Mouse (Mus musculus) ZHBTc4 (cell line): ENCODE measurements around the gene Ddx6.
A peak's percentile ranks its signal among the peaks of the same experiment; 100 is the strongest.
"Not testable (repeated sequence)": the region's sequence is repeated elsewhere in the genome, so short reads cannot be mapped to it uniquely, and the experiment has no call there.

Experiments used
- DNase-seq: peaks from one replicate; pipeline ENCODE4 v3.0.0-alpha.2; 2011; ENCODE audit warnings: low read depth, low spot score

Ddx6 gene

GRCm38 (mm10) chr9:44593886-44594285, 10.8 kb upstream of the Ddx6 start:
- peak; percentile 57 for DNase-seq

DNA sequence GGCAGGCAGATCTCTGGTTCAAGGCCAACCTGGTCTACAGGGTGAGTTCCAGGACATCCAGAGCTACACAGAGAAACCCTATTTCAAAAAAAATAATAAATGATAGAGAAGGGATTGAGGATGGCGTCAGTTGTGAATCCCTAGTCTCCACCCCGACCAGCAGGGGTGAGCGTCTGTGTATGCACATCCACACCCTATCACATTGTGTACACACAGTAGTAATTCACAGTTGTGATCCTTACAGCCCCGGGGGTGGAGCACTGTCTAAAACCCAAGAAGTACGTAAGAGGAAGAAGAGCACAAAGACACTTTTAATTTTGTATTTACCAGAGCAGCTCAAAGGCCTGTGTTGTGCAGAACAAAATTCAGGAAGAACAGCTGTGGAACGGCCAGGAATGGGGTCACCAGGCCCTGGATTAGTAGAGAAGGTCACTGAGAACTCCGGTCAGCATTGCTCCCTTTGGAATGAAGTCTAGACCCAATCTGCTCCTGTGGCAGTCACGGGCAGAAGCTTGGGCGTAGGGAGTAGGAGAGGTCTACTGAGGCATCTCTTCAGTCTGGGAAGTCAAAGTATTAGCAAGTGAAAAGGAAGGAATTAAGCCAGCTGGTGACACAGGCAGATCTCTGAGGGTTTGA, 9.7 kb upstream of the Ddx6 start:
- DNase-seq, result peak; percentile 89

GRCm38 (mm10) chr9:44595537-44595930, 9.2 kb upstream of the Ddx6 start:
- DNase-seq, result no peak

DNA sequence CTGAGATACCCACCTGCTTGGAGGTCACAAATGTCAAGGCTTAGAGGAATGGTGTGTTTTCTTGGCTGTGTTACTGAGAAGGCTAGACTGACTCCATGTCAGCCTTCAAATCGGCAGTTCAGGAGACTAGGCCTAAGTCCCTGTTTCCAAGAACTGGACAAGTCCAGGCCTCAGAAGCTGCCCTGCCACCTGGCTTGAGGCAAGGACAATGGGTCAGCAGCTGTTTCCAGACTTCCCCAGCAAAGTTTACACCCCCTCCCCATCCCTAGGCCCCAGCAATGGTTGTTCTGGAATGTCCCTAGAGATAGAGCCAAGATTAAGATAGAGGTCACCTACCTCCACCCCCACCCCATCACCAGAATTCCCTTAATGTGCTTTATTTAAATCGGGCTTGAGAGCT, 7.0 kb upstream of the Ddx6 start:
- DNase-seq, result no peak

DNA sequence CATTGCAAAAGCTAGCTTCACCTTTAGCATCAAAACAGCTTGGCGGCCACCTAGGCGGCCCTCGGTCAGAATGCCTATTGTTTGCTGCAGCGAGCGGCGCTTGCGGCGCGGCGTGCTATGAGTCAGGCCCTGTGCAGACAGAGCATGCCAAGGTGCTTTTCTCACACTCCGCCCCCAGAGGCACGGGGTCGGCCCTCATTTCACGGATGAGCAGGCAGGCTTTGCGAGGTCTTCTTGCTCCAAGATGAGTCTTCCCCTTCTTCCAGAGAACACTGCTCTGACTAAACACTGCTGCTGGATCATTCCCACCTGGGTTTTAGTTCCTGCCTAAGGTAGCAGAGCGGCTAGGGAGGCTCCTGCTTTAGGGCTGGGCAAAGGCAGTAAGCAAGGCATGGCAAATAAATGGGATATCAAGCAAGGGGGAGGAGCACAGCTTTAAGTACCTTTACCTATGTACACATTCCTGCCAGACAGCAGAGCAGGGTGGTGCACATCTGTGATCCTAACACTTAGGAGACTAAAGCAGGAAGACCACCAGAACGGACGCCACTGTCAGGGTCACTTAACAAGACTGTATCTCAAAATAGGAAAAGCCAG, 5.7 kb upstream of the Ddx6 start:
- peak; percentile 89 for DNase-seq

GRCm38 (mm10) chr9:44599616-44600015, 5.1 kb upstream of the Ddx6 start:
- no peak for DNase-seq

- DNase-seq, result no peak
Measured at GRCm38 (mm10) chr9:44600801-44601200, 3.9 kb upstream of the Ddx6 start.

- DNase-seq, result no peak
Measured at GRCm38 (mm10) chr9:44602766-44603165, 1.9 kb upstream of the Ddx6 start.

- peak; percentile 72 for DNase-seq
Measured at GRCm38 (mm10) chr9:44603454-44604289, 1.0 kb upstream of the Ddx6 start.

DNA sequence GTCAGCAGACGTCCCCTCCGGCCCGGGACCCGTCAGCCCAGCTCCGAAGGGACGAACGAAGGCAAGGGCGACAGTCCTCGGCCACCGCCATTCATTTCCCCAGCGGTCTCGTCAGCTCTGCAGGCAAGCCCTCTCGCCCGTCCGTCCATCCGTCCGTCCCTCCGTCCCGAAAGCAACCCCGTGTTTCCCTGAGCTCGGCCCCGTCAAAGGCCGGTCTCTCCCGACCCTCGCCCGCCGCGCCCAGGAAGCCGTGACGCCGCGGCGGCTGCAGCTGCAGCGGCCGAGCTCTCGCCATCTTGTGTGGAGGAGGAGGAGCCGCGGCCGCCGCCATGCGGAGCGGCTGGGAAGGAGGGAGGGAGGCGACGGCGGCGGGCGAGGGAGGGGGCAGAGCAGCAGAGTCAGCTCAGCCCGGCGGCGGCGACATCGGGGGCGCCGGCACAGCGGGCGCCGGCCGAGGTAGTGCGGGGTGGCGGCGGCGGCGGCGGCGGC, 358 bp upstream of the Ddx6 start:
- peak; percentile 81 for DNase-seq

DNA sequence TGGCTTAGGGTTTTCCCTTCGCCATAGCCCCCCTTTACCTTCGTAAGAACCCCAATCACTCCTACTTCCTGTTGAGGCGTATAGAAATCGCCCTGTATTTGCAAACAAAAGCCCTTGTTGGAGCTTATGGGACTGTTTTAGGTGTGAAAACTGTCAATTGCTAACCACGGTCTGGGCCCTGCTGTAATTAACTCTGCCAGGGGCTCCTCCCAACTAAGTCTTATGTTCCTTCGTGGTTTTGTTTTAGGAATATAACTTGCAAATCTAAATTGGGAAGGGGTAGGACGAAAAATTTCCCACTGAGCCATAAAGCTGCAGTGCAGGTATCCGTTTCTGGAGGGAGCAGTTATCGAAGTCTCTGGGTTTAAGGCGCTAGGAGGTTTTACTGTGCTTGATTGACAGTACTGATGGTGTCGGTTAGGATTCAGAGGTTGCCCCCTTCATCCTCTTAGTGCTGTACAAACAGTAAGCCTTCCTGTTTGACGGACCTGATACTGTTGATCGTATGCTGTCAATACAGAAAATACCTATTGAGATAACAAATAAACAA, 999 bp downstream of the Ddx6 start:
- peak; percentile 43 for DNase-seq

DNA sequence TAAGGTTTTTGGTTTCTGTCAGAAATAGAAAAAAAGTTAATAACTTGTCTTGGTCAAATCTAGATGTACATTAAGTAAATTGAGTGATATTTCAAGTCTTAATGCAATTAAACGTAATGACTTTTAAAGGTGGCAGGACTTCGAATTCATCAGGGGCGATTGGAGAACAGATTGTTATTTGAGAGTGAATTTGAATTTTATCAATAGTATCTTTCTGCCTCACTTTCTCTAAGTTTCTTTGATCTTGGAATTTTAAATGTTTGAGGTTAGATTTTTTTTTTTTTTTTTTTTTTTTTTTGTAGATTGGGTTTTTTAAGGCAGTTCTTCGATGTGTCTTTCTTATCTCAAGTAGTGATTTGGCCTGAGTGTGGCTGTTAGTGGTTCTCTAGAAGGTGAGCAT, 2.0 kb downstream of the Ddx6 start:
- no peak for DNase-seq

- no peak for DNase-seq
Measured at GRCm38 (mm10) chr9:44607306-44607705, 2.6 kb downstream of the Ddx6 start.

DNA sequence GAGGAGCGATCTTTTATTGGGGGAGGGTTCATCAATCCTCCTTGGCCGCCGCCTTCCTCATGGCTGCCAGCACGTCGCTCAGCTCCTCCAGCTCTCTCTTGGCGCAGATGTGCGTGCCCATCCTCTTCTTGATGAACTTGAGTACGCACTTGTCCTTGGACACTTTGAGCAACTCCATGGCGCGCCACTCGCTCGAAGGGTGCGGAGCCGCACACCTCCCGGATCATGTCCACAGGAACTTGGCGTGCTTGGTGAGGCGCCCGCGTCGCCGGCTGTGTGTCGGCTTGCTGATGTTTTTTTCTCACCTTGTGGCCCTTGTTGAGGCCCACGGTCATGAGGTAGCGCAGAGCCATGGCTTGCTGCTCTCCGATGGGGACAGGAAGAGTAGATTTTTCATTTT, 5.7 kb downstream of the Ddx6 start:
- DNase-seq, result peak; percentile 70

- DNase-seq, result not testable (repeated sequence)
Measured at GRCm38 (mm10) chr9:44613081-44613480, 8.4 kb downstream of the Ddx6 start.

GRCm38 (mm10) chr9:44621114-44621513, 16.4 kb downstream of the Ddx6 start:
- no peak for DNase-seq

DNA sequence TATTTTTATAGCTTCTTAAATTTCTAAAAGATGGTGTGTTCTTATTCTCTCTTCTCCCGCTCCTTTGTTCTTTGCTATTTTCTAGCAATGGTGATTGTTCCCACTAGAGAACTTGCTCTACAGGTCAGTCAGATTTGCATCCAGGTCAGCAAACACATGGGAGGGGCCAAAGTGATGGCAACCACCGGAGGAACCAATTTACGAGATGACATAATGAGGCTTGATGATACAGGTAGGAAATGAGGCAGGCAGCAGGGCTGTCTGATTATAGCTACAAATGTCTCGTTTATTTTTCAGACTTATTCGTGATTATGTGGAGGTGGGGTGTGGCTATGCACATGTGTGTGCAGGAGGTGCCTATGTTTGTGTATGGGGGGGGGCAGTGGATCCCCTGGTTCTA, 19.7 kb downstream of the Ddx6 start:
- DNase-seq, result no peak

GRCm38 (mm10) chr9:44626268-44626667, 21.6 kb downstream of the Ddx6 start:
- DNase-seq, result no peak

DNA sequence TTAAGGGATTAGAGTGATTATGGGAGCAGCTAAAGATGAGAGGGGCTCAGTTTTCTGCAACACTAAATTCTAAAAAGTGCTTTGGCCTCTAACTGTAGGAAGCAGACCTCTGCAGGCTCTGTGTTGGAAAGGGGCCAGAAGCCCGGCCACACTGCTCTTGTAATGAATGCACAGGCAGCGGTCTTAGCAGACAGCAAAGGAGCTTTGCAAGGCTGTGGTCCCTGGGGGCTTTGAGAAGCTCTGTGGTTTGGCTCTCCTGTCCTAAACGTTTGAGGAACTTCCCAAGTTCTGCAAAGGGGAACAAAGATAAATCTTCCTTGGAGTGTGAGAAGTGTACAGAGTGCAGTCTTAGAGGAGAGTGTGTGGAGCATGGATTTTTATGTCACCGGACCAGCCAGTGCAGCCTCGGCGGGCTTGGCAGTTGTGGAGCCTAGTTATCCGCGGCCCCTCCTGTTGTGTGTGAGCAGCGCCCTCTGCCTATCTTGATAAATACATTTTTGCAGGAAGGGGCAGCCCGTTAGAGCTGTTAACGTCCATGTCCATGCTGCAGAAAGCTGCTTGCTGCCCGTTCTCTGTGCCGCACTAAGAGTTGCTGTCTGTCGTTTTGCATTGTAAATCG, 33.0 kb downstream of the Ddx6 start:
- DNase-seq, result peak; percentile 25

GRCm38 (mm10) chr9:44638726-44639125, 34.0 kb downstream of the Ddx6 start:
- not testable (repeated sequence) for DNase-seq

- not testable (repeated sequence) for DNase-seq
Measured at GRCm38 (mm10) chr9:44640028-44640427, 35.3 kb downstream of the Ddx6 start.
